Mouse (Mus musculus) cerebellum, adult 2 months (tissue): Measurements from ENCODE around the gene Hnrnpu.

ENCODE experiments used
- CTCF ChIP-seq: fragments of 200-500 bp; IDR thresholded peaks from 2 replicates; pipeline ENCODE4 v1.5.1; 2011; ENCODE audit warnings: low read depth, mild to moderate bottlenecking, control low read depth, low read length, moderate library complexity, borderline replicate concordance; ENCODE audit not compliant: insufficient read depth
- POLR2A ChIP-seq: fragments of 200-500 bp; IDR thresholded peaks from 2 replicates; pipeline ENCODE4 v1.6.1; 2011; ENCODE audit warnings: low read length, control low read depth, borderline replicate concordance; ENCODE audit not compliant: insufficient read depth

DNA sequence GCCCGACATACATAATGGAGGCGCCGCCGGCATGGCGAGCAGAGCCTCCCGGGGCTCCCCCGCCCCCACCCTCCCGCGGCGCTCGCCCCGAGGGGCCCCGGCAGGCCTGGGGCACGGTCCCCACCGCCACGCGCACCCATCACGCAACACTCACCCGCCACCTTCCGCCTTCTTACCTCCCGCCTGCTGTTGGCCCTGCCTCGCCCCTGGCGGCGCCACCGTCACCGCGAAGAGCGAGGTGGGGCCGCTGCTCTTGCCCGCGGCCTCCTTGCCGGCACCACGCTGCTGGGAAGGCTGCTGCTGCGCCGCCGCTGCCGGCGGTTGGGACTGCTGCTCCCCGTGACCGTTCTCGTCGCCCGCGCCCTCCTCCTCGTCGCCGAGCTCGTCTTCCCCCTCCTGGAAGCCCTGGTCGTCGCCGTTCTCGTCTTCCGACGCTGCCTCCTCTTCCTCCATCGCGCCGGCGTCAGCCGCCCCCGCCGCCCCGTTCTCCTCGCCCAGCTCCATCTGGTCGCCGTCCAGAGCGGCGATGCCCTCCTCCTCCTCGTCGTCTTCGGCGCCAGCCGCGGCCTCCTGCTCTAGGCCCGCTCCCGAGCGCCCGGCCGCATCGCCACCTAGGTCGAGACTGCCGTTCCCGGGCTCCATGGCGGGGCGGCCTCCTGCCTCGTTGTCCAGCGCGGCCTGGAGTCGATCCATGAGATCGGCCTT, 668 bp downstream of the Hnrnpu start:
- no peak for TF ChIP-seq CTCF
- 0 out of 2 replicates have a peak, but pooled peaks have one; percentile 8 for TF ChIP-seq POLR2A
